Mouse (Mus musculus) forebrain, embryonic 16.5 days (tissue): ENCODE measurements around the gene Dkk1. TPM values are rescaled to one million over a fixed set of nuclear protein-coding genes. Genes with fewer than 3 reads are reported as not detected.

Source experiments
- ATAC-seq: fragments of 200-750 bp; cut with Nextera tagmentation; 2 replicates; pipeline ENCODE4 v1.8.0; 2017; ENCODE audit warnings: mild to moderate bottlenecking, moderate library complexity
- H3K27ac ChIP-seq: fragments of 300-500 bp; sonication (generic); 2 replicates; pipeline ENCODE4 v1.5.1; 2014; ENCODE audit warnings: low read length, control low read depth
- H3K27me3 ChIP-seq: fragments of 300-500 bp; sonication (generic); replicated peaks from 2 replicates; pipeline ENCODE4 v1.6.1; 2014; ENCODE audit warnings: low read length; ENCODE audit not compliant: control insufficient read depth, insufficient read depth
- H3K36me3 ChIP-seq: fragments of 300-500 bp; sonication (generic); 2 replicates; pipeline ENCODE4 v1.6.1; 2014; ENCODE audit not compliant: control insufficient read depth, insufficient read depth
- H3K4me1 ChIP-seq: fragments of 300-500 bp; sonication (generic); replicated peaks from 2 replicates; pipeline ENCODE4 v1.6.1; 2014; ENCODE audit warnings: low read length; ENCODE audit not compliant: control insufficient read depth, insufficient read depth
- H3K4me2 ChIP-seq: fragments of 300-500 bp; sonication (generic); 2 replicates; pipeline ENCODE4 v1.6.1; 2014; ENCODE audit warnings: mild to moderate bottlenecking, low read length, control low read depth
- H3K4me3 ChIP-seq: fragments of 300-500 bp; sonication (generic); replicated peaks from 2 replicates; pipeline ENCODE4 v1.5.1; 2014; ENCODE audit warnings: mild to moderate bottlenecking, low read length, control low read depth
- H3K9ac ChIP-seq: fragments of 300-500 bp; sonication (generic); replicated peaks from 2 replicates; pipeline ENCODE4 v1.6.1; 2014; ENCODE audit warnings: low read depth, low read length, control low read depth
- H3K9me3 ChIP-seq: fragments of 300-500 bp; sonication (generic); 2 replicates; pipeline ENCODE4 v1.6.1; 2016; ENCODE audit warnings: low read length; ENCODE audit not compliant: control insufficient read depth
- WGBS: fragments of 180-500 bp; shearing (Covaris S2); extraction: QIAGEN DNeasy Blood & Tissue Kit; methylation state at CpG from one replicate; pipeline ENCODE4 v1.1.7; 2014; 5-methylcytosine and 5-hydroxymethylcytosine counted together
- polyA plus RNA-seq: library from polyadenylated mRNA; unstranded; fragments of >200 nt; fragmentation: Nextera tagmentation; extraction: Ambion mirVana; gene quantifications from 2 replicates; pipeline ENCODE4 v1.2.1, GENCODE M21; 2015

The Dkk1 gene
- 0.38 and 0.61 TPM in 2 replicates for polyA plus RNA-seq

DNA sequence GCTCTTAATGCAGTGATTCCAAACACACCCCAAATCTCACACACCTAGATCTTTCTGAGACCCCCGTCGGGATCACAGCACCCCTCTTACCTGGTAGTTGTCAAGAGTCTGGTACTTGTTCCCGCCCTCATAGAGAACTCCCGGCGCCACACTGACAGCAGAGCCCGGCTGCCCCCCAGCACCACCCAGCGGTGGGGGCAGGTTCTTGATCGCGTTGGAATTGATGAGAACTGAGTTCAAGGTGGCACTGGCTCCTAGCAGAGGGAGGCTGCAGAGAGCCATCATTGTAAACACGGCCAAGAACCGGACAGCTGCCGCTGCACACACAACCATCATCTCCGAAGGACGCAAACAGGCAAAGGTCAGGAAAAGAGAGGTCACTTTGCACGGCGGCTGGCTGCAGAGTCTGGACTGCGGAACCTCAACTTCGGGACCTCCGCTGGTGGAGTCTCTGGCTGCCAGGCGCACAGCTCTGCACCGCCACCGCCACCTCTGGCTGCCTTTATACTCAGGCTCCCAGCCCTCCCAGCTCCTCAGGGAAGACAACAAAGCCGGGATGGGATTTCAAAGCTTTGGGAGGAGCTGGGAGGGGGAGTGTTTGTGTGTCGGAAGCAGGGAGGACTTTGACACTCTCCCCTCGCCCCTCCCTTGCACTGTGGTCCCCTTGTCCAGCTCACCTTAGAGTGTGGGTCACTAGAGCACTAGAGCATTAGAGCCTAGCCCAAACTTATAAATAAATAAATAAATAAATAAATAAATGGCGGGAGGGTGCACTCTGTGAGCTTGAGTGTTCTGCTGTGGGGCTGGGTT lies at the start of gene Dkk1:
Gene Dkk1, minus strand, starts transcription at position 622 of the 810 bp plus-strand sequence.
- Histone ChIP-seq H3K36me3 (no peaks in the 10 kb centered on the region), H3K4me3 (peak within 1 kb of the TSS; percentile 42), H3K4me2 (peak within 1 kb of the TSS; percentile 71), H3K27me3 (peaks cover 52% of the 10 kb centered on the region), H3K4me1 (peaks cover 20% of the 10 kb centered on the region), H3K9me3 (no peaks in the 10 kb centered on the region), H3K9ac (peak within 1 kb of the TSS; percentile 36; the same call in 1 of the 2 replicates), H3K27ac (no peak within 1 kb of the TSS)
- ATAC-seq, result peak; percentile 77
- under 1% methylated on average over 26 of the region's 26 CpGs for WGBS

DNA sequence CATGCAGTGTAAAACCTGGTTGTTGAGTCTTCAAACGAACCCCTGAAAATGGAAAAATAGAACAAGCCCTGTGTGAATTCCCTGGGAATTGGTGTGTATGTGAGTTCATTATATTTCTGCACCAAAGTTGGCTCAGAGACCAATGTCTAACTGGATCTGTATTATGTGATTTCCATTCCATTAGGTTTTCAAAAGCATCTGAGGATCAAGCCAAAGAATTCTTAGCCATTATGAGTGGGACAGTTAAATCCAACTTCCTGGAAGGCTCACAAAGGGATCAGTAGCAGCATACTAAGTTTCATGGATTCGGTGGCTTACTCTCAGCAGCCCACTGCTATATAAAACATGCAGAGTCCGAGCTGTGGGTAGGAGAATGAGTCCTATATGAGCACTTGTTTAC lies 36.9 kb upstream of the Dkk1 start:
- H3K9ac ChIP-seq, result no peak overlapping the region
- no peak overlapping the region for H3K4me2 ChIP-seq
- ATAC-seq, result 0 out of 2 replicates have a peak, but pooled peaks have one; percentile 31
- no peaks in the 10 kb centered on the region for H3K9me3 ChIP-seq
- no peak overlapping the region for H3K4me3 ChIP-seq
- H3K27ac ChIP-seq, result no peak overlapping the region
- H3K36me3 ChIP-seq, result no peaks in the 10 kb centered on the region
- H3K4me1 ChIP-seq, result 0 out of 2 replicates have a peak, but pooled peaks cover 2% of the 10 kb centered on the region
- 18% methylated on average over 3 of the region's 3 CpGs for WGBS
- no peaks in the 10 kb centered on the region for H3K27me3 ChIP-seq

DNA sequence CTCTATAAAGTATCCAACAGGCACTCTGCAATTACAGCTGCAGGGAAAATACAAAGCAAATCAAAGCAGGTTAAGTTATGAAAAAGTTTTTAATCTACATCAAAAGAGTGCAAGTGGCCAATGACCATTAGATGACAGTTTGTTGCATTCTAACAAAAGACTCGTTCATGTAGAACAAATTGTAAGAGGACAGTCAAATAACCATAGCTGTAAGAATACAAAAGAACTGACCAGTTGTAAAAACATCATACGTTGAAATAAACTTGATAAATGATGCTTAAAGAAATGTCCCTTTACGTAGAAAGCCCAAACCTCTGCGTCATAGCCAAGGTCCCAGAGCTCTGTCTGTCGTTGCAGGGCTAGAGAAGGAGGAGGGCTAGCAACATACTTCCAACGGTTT lies 15.1 kb upstream of the Dkk1 start:
- Histone ChIP-seq H3K4me3 (no peak overlapping the region), H3K9me3 (no peaks in the 10 kb centered on the region), H3K4me2 (no peak overlapping the region), H3K27ac (no peak overlapping the region), H3K9ac (no peak overlapping the region), H3K27me3 (no peaks in the 10 kb centered on the region), H3K4me1 (no peaks in the 10 kb centered on the region), H3K36me3 (no peaks in the 10 kb centered on the region)
- no peak for ATAC-seq
- 58% methylated on average over 6 of the region's 6 CpGs for WGBS

DNA sequence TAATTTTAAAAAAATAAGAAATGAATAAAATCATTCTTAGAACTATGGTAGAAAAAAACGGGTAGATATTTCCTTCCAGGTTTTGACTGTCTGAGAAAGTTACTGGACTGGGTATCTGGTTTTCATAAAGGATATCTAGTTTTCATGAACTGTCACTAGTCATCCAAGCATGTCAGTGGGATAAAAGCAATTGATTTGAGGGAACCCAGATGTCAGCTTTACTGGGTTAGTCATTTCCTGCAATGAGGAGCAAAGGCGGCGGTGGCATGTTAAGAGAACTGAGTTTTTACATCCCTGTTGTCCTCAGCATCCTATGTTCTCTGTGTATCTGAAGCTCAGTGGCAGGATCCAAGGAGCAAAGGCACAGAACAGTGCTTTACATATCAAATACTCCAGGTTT lies 14.4 kb upstream of the Dkk1 start:
- H3K4me2 ChIP-seq, result no peak overlapping the region
- no peaks in the 10 kb centered on the region for H3K4me1 ChIP-seq
- no peak overlapping the region for H3K27ac ChIP-seq
- H3K36me3 ChIP-seq, result no peaks in the 10 kb centered on the region
- no peak overlapping the region for H3K9ac ChIP-seq
- H3K27me3 ChIP-seq, result no peaks in the 10 kb centered on the region
- H3K4me3 ChIP-seq, result no peak overlapping the region
- WGBS, result 94% methylated on average over 3 of the region's 3 CpGs
- no peaks in the 10 kb centered on the region for H3K9me3 ChIP-seq
- no peak for ATAC-seq

DNA sequence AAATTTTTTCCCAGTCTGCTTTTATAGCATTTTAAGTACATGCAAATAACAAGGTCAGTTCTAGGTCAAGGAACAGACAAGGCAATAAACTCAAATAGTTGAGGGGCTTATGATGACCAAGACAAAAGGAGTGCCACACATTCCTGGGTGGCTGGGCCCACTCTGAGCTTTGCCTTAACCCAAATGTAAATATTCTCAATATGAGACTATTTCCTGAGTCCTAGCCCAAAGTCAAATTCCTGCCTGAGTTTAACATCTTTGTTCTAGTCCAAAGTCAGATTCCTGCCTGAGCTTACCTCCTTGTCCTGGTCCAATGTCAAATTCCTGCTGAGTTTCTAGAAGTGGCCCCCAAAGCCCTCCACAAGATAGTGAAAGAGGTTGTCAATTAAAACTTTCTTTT lies 8.6 kb upstream of the Dkk1 start:
- ATAC-seq, result no peak
- no peak overlapping the region for H3K27ac ChIP-seq

DNA sequence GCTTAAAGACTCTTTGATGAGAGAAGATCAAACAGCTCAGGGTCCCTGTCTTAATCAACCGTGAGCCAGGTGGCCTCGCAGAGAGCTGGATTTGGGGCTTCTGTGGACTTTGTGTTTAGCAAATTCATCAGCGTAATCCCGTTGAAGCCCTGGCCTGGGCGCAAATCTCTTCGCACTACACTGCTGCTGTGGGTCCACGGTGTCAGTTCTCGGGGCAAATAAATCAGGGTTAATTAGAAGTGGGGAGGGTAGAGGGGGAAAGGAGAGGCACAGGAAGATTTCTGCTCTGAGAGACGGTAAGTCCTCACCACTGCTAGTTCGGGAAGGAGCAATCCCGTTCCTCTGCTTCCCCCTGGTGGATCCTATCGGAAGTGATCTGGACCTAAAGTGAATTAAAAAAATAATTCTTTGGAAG lies 5.0 kb upstream of the Dkk1 start:
- H3K9me3 ChIP-seq, result no peaks in the 10 kb centered on the region
- H3K27me3 ChIP-seq, result peaks cover 28% of the 10 kb centered on the region
- WGBS, result under 1% methylated on average over 12 of the region's 12 CpGs
- ATAC-seq, result peak; percentile 81
- H3K4me2 ChIP-seq, result peak overlapping the region; percentile 61
- peak overlapping the region; percentile 33 for H3K4me3 ChIP-seq
- peaks cover 13% of the 10 kb centered on the region for H3K4me1 ChIP-seq
- H3K9ac ChIP-seq, result peak overlapping the region; percentile 51
- H3K36me3 ChIP-seq, result no peaks in the 10 kb centered on the region
- H3K27ac ChIP-seq, result no peak overlapping the region

More for the DNA sequence above, 8.6 kb upstream of the Dkk1 start:
- Histone ChIP-seq H3K9ac (no peak overlapping the region), H3K4me3 (no peak overlapping the region), H3K9me3 (no peaks in the 10 kb centered on the region), H3K4me1 (peaks cover 3% of the 10 kb centered on the region), H3K27me3 (peaks cover 13% of the 10 kb centered on the region), H3K4me2 (no peak overlapping the region), H3K36me3 (no peaks in the 10 kb centered on the region)

DNA sequence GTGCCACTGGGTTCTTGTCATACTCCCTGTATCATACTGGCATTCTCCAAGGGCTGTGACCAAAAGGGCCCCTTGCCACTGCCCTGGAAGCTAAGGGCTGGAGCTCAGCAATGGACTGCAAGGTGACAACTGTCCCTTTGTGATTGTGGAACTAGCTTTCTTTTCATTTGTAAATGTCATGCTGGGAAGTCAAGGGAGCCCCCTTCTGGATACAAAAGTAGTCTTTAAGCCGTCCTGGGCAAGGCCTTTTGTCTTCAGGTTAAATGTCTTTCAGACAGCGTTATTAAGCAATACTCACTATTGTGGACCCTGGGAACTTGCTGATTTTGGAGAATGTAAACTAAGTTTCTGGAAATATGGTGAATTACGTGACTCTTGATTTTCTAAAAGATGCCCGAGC lies 4.3 kb upstream of the Dkk1 start:
- H3K4me2 ChIP-seq, result no peak overlapping the region

DNA sequence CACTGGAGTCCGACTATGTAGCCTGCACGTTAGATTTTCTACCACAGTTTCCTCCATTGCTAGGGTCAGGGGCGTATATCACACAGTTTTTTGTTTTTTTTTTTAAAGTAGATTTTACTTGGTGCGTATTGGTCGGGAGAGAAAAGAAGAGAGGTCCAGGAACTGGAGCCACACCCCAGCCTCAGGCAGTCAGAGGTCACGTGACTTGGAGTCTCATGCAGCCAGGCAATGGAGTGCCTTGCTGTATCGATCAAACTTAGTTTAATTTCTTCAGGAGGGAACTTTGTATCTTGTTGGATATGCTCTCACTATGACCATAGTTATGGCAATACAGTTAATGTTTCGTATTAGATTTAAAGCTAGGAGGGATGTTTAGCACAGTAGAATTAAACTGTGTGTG lies 2.8 kb upstream of the Dkk1 start:
- ATAC-seq, result no peak
- Histone ChIP-seq H3K9me3 (no peaks in the 10 kb centered on the region), H3K27ac (no peak overlapping the region), H3K4me1 (peaks cover 23% of the 10 kb centered on the region), H3K27me3 (peaks cover 46% of the 10 kb centered on the region), H3K4me3 (no peak overlapping the region), H3K4me2 (no peak overlapping the region), H3K36me3 (no peaks in the 10 kb centered on the region), H3K9ac (no peak overlapping the region)
- 65% methylated on average over 8 of the region's 8 CpGs for WGBS

More for the DNA sequence above, 4.3 kb upstream of the Dkk1 start:
- no peak for ATAC-seq
- H3K9ac ChIP-seq, result no peak overlapping the region
- H3K27ac ChIP-seq, result no peak overlapping the region
- H3K4me3 ChIP-seq, result no peak overlapping the region
- H3K36me3 ChIP-seq, result no peaks in the 10 kb centered on the region
- H3K4me1 ChIP-seq, result peaks cover 21% of the 10 kb centered on the region
- no peaks in the 10 kb centered on the region for H3K9me3 ChIP-seq
- 9% methylated on average over 4 of the region's 4 CpGs for WGBS
- peaks cover 34% of the 10 kb centered on the region for H3K27me3 ChIP-seq

DNA sequence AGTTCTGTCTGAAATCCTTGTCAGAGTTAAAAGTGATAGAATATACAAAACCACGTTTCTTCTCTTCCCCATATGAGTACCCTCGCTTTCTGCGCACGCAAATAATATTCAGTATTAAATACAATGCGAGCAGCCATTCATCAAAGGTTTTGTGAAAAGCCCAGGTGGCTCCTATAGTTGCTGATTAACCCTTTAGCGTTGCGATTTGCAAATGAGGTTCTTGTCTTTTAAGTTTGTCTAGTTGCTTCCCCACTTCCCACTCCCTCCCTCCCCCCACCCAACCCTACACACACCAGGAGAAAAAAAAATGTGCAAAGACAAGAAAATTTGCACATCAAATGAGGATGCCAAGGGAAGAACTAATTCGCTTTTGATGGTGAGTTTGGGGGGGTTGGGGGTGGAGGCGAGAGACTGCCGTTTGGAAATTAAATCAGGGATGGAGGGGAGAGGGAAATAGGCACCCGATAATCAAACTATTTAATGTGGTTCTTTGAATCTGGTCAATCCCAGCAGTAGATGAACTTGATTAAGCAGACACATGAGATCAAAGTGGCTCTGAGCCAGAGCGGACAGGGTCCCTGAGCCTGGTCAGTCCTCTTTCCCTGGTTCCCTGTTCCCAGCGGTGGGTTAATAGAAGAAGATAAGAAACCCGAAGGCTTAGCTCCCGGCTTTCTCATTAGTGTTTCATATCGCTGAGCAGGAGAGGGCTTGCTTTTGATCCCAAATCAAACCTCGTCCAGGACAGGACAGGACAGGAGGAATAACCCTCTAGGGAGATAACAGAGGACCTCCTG lies 586 bp upstream of the Dkk1 start:
- Histone ChIP-seq H3K4me1 (peaks cover 23% of the 10 kb centered on the region), H3K9ac (peak overlapping the region; percentile 11; the same call in 1 of the 2 replicates), H3K4me2 (peak overlapping the region; percentile 71), H3K27me3 (peaks cover 55% of the 10 kb centered on the region), H3K9me3 (no peaks in the 10 kb centered on the region), H3K36me3 (no peaks in the 10 kb centered on the region), H3K4me3 (peak overlapping the region; percentile 42), H3K27ac (no peak overlapping the region)
- WGBS, result under 1% methylated on average over 17 of the region's 17 CpGs
- ATAC-seq, result peak; percentile 24
